Mouse (Mus musculus): ENCODE measurements at regions not wholly inside any gene's neighbourhood (a gene's known extent, or its start where the extent isn't known, plus 50 kb on each side); places are given as distances from the start of the nearest gene placed in this dataset.

DNA sequence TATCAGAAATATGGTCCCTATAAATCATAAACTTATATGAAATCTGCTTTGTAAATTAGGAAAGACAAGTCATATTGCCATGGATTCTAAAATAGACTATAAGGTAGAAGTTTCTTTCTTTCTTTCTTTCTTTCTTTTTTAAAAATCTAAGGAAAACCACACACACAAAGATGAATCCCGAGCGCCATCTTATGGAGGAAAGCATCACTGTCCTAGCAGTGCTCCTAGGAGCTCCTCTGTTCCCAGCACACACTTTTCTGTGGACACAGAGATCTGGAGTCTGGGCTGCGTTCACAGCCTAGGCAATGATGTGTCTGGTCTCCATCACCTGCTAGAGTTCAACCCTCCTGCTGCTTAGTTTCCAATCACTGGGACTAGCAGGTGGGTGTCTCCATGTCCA is 65.2 kb upstream of the Slc22a22 start:
- DNase-seq = no peak

DNA sequence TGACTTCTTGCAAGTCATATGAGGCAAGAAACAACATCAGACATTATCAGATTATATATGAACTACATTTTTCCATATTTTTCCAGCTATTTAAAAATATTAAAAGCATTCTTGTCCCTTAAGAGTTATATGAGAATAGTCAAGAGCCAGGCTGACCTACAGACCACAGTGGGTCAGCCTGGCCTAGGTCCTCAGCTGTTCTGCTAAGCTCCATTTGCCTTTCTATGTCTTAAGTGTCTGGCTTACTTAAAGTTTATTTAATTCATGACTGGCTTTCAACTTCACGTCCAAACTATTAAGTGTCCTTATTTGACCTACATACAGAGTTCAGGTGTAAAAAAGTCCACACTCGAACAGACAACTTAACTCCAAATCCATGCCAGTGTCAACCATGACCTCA is 58.1 kb upstream of the Slc22a22 start:
- DNase-seq = no peak
